Mouse (Mus musculus) cortical plate, adult 2 months (tissue): ENCODE data around the gene Snx33. TPM values are rescaled to one million over a fixed set of nuclear protein-coding genes. Genes with fewer than 3 reads are reported as not detected.

Source experiments
- H3K27ac ChIP-seq: fragments of 200-500 bp; 2 replicates; pipeline ENCODE4 v1.5.1; 2012; ENCODE audit warnings: low read length, control low read depth, inconsistent platforms; ENCODE audit not compliant: insufficient read depth
- H3K4me1 ChIP-seq: fragments of 200-500 bp; 2 replicates; pipeline ENCODE4 v1.6.1; 2011; ENCODE audit warnings: low read length; ENCODE audit not compliant: control insufficient read depth, insufficient read depth
- H3K4me3 ChIP-seq: fragments of 200-500 bp; 2 replicates; pipeline ENCODE4 v1.5.1; 2011; ENCODE audit warnings: mild to moderate bottlenecking, low read length, control low read depth; ENCODE audit not compliant: insufficient read depth
- CTCF ChIP-seq: fragments of 200-500 bp; IDR thresholded peaks from 2 replicates; pipeline ENCODE4 v1.5.1; 2011; ENCODE audit warnings: mild to moderate bottlenecking, control low read depth, low read length; ENCODE audit not compliant: insufficient read depth; ENCODE audit errors: extremely low read depth
- POLR2A ChIP-seq: fragments of 200-500 bp; IDR thresholded peaks from 2 replicates; pipeline ENCODE4 v1.6.1; 2011; ENCODE audit warnings: mild to moderate bottlenecking, low read length, control low read depth; ENCODE audit not compliant: insufficient read depth; ENCODE audit errors: extremely low read depth
- polyA plus RNA-seq: library from polyadenylated mRNA; depleted of rRNA; stranded (reverse); fragments of >200 nt; gene quantifications from 2 replicates; pipeline ENCODE4 v1.2.3, GENCODE M21; 2012

Snx33 gene
- polyA plus RNA-seq, 1 experiment: 7.4 TPM

GRCm38 (mm10) chr9:56886113-56886512, 42.1 kb downstream of the Snx33 start:
- Histone ChIP-seq H3K27ac (no peak overlapping the region), H3K4me1 (peaks cover 5% of the 10 kb centered on the region), H3K4me3 (no peak overlapping the region)
- no peak for TF ChIP-seq POLR2A
- TF ChIP-seq CTCF: 0 out of 2 replicates have a peak, but pooled peaks have one; percentile 12

- no peak for TF ChIP-seq CTCF
- no peak for TF ChIP-seq POLR2A
- Histone ChIP-seq H3K4me1 (peaks cover 5% of the 10 kb centered on the region), H3K27ac (no peak overlapping the region), H3K4me3 (no peak overlapping the region)
Observed at GRCm38 (mm10) chr9:56884328-56884727, 43.8 kb downstream of the Snx33 start.

DNA sequence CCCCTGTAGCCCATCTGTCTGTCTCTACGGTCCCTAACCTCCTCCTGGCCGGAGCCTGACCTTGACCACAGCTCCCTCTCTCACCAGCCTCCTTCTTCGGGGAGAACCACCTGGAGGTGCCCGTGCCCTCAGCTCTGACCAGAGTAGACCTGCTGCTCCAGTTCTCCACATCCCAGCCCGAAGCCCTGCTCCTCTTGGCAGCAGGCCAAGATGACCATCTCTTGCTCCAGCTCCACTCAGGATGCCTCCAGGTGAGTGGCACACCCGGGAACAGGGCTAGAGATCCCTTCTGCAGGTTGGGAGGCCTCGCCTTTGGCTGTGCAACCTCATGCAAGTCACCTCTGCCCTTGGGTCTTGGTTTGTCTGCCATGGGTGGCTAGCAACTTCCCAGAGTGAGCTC, 44.7 kb downstream of the Snx33 start:
- no peak overlapping the region for H3K27ac ChIP-seq
- H3K4me1 ChIP-seq: peaks cover 5% of the 10 kb centered on the region
- H3K4me3 ChIP-seq: no peak overlapping the region
- no peak for TF ChIP-seq POLR2A
- TF ChIP-seq CTCF: no peak

DNA sequence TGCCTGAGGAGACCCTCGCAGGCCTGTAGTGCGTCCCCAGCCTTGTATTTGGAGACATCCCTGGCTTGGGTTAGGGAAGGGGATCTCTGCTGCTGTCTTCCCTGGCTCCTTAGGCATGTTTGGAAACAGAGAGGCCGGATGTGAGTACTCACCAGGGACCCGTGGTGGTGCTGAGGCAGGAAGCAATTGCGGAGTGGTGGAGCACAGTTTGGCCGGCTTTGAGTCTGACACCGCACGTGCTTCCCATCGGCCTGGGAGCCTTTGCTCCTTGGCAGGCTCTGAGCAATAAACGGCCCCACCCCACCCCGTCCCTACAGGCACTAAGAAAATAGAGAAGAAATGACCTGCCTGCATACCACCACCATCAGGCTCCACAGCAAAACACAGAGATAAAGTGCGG, 45.4 kb downstream of the Snx33 start:
- Histone ChIP-seq H3K4me3 (no peak overlapping the region), H3K4me1 (peaks cover 6% of the 10 kb centered on the region), H3K27ac (no peak overlapping the region)
- TF ChIP-seq CTCF: no peak
- no peak for TF ChIP-seq POLR2A

DNA sequence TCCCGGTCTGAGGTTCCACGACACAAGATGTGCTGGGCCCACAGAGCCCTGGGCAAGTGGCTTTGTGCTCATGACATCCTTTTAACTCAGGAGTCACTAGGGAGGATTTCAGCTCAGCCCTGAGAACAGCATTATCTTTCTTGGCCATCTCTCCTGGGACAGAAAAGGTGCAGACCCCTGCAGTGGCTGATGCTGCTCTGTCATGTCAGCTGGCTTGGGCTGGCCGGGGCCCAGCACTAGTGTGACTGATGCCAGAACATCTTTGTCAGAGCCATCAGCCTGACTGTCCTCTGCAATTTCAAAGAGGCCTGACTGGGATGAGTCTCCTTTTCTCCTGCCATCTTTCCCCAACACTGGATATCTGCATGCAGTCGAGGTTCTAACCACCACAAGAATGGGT, 45.9 kb downstream of the Snx33 start:
- H3K4me3 ChIP-seq: no peak overlapping the region
- H3K27ac ChIP-seq: peak overlapping the region; percentile 17; the same call in 1 of the 2 replicates
- no peak for TF ChIP-seq CTCF
- TF ChIP-seq POLR2A: no peak
- peaks cover 6% of the 10 kb centered on the region for H3K4me1 ChIP-seq

GRCm38 (mm10) chr9:56881539-56882082, 46.6 kb downstream of the Snx33 start:
- H3K4me1 ChIP-seq: peaks cover 6% of the 10 kb centered on the region
- TF ChIP-seq CTCF (no peak), POLR2A (no peak)
- peak overlapping the region; percentile 39; the same call in 1 of the 2 replicates for H3K27ac ChIP-seq
- H3K4me3 ChIP-seq: no peak overlapping the region

DNA sequence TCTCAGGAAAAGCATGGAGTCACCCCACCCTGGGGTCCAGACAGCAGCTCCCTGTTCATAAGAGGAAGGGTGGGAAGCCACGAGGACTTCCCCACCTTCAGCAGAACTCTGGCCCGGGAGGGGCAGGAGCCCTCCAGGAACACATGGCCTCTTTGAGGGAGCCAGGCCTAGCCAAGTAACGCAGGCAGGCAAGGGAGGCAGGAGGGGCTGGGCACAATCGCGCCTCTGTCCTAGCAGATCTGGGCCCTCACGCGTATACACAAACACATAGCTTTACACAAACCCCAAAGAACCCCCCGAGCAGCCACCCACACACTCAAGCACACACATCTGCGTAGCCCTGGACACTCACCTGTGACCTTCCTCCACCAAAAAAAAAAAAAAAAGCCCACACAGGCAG, 47.4 kb downstream of the Snx33 start:
- Histone ChIP-seq H3K4me1 (peaks cover 6% of the 10 kb centered on the region), H3K4me3 (no peak overlapping the region), H3K27ac (0 out of 2 replicates have a peak overlapping the region, but pooled peaks have one; percentile 39)
- TF ChIP-seq CTCF: no peak
- no peak for TF ChIP-seq POLR2A

GRCm38 (mm10) chr9:56877284-56877683, 50.9 kb downstream of the Snx33 start:
- H3K4me3 ChIP-seq: no peak overlapping the region
- no peak overlapping the region for H3K27ac ChIP-seq
- TF ChIP-seq CTCF (no peak), POLR2A (no peak)
- 0 out of 2 replicates have a peak, but pooled peaks cover 4% of the 10 kb centered on the region for H3K4me1 ChIP-seq

- H3K4me3 ChIP-seq: no peak overlapping the region
- 0 out of 2 replicates have a peak, but pooled peaks cover 4% of the 10 kb centered on the region for H3K4me1 ChIP-seq
- TF ChIP-seq POLR2A (no peak), CTCF (no peak)
- H3K27ac ChIP-seq: no peak overlapping the region
Observed at GRCm38 (mm10) chr9:56876784-56877183, 51.4 kb downstream of the Snx33 start.

DNA sequence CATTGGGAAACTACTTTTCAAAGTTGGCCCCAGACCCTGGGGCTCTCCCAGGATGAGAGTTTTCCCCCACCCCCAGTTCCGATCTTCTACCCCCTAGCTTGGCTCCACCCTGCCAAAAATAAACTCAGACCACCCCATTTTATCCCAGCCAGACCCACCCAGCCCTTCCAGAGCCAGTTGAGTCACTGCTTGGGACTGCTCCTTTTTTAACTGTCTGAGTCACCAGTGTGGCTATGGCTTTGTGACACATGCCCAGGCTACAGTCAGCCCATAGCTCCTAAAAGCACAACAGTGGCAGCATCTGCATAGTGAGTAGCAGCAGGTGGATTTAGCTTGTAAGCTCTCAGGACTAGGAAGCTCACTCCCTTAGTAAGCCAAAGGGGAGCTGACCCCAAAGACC, 55.1 kb downstream of the Snx33 start:
- no peak overlapping the region for H3K27ac ChIP-seq

More for the DNA sequence above, 55.1 kb downstream of the Snx33 start:
- Histone ChIP-seq H3K4me1 (peaks cover 8% of the 10 kb centered on the region; the same call in 1 of the 2 replicates), H3K4me3 (no peak overlapping the region)
- TF ChIP-seq POLR2A: no peak
- TF ChIP-seq CTCF: no peak
